Mouse (Mus musculus): Measurements from ENCODE around the gene Abcb8.
A peak's percentile ranks its signal among the peaks of the same experiment; 100 is the strongest.

The Abcb8 gene

DNA sequence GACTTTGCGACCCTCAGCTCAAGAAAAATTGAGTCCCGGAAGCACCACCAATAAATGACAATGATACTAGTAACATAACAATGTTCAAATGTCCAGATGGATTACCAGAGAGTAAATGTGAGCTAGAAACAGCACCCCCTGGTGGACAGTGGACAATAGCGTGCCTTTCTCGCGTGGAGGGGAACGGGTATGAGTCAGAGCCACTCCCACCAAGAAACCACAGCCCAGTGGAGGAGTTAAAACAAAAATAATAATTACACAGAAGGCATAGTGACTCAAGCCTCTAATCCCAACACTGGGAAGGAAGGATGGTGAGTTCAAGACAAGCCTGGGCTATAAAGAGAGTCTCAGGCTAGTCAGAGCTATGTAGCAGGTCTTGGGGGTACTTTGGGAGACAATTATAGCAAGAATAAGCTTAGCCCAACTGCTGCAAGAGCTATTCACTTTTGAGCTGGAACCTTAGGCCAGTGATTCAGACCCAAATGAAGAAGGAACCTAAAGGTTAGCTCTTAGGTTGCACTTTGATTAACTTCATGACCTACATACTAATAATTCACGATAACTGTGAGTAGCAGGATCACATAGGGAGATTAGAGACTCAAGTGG is at the start of gene Abcb8:
Abcb8 (plus strand) TSS at position 272 of the 606 bp plus-strand sequence.
- DNase-seq (ENCODE audit: low read depth): peak; percentile 97

DNA sequence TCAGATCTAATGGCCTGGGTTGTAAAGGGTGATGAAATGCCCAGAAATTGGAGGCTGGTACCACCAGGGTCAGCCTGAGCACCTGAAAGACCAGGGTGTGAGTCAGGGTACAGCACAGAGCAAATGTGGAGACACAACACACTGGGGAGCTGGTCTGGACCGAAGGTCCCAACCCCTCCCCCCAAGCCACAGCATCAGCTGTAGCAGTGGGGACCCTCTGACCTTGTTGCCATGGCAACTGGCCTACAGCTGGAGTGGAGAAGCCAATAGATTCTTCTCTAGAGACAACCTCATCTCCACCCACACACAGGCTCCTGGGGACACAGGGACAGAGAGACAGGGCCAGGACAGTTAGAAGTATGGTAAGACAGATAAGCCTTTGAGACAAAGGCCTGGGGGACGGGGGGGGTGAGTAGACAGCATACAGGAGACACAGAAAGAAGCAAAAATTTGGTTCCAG is 49.5 kb upstream of the Abcb8 start:
- no peak for DNase-seq (ENCODE audit: low read depth)

DNA sequence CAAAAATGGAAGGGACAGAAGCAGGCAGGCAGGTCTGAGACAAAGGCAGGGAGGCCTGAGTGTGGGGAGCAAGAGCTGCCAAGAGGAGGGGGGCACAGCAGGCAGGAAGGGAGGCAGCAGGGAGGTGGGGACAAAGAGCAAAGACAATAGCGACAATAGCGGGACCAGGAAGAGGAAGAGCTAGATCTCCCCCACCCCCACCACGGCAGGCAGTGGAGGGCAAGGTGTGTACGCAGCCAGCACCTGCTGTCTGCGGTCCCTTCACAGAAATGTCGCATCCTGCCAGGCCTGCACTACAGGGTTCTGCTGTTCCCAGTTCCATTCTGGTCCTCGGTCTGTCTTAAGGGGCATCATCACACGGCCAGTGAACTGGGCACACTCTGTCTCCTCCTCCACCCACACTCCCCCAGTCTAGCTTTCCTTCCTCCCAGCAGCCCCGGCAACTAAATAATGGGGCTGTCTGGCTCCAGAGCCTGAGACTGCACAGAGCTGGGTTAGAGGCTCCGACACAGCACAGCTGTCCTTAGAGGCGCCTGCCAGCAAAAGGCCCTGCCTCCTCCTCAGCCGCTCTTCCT is 48.9 kb upstream of the Abcb8 start:
- no peak for DNase-seq (ENCODE audit: low read depth)

DNA sequence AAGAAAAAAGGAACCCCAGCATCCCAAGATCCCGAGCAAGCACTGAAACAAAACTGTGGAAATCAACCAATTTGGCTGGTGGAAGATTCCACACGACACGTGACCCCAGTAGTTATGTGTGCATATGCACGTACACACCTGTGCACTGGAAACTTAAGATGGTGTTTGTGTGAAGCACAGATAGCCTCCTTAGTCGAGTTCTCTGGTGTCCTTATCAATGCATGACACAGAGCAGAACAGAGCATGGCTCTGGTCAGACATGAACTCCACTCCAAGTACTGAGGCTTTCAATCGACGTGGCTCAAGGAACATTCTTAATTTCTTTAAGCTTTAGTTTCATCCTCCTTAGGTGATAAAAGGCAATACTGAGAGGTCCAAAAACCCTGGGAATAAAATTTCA is 47.1 kb upstream of the Abcb8 start:
- no peak for DNase-seq (ENCODE audit: low read depth)

DNA sequence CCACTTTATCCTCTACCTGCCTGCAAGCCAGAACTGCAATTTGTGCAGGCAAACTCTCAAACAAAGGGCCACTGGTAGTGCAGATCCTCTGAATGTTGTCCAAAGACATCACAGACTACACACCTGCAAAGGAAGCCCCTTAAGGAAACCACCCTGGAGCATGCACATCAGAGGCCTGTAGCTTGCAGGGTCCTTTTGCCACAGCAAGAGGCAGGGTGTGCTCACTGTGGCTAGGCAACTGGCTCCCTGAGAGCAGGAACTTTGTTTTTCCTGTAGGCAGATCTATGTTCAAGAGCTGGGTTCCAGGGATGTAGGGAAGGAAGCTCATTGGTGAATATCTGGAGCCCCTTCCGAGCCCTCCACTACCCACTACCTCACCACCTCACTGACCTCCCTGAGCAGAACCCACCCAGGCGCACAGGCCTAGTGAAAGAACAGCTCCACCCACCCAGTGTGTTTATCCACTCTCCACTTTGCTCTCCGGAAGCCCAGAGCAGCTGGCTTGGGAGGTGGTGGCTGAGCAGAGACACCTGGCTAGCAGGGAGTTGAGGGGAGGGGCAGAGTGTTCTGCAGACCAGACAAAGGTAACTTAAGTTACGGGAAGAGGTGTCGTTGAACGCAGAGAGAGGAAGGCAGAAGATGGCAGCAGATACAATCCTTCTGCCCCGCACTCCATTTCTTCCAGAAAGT is 46.1 kb upstream of the Abcb8 start:
- DNase-seq (ENCODE audit: low read depth): no peak

DNA sequence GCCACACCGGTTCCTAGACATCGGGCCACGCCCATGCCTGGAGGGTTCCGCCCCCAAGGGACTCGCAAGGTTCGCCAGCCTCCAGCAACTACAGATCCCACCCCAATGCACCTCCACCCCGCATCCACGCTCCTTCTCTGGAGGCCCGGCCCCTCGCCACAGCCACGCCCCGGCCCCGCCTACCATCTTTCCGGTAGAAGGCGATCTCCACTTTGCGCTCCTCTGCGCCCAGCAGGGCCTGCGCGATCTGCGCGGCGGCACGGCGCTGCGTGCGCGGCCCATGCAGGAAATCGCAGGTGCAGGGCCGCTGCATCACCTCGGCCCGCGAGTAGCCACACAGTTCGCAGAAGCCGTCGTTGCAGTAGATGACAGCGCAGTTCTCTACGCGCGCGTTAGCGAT is 45.3 kb upstream of the Abcb8 start:
- no peak for DNase-seq (ENCODE audit: low read depth)

DNA sequence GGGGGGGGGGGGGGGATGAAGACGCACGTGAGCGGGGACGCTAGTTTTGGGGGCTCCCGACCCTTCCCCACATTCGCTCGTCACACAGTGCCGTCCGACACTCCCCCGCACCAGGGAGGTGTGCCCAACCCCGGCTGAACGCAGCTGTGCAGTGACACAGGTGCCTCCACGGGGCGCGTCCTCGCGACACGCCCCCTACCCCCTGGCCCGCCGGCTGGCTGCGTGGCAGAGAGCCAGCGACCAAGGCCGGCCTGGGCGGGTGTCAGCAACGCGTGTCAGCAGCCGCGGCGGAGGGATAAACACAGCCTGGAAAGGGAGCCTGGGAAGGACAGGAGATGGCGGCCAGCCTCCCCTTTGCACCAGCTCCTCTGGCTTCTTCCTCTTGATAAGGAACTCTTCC is 44.9 kb upstream of the Abcb8 start:
- no peak for DNase-seq (ENCODE audit: low read depth)

DNA sequence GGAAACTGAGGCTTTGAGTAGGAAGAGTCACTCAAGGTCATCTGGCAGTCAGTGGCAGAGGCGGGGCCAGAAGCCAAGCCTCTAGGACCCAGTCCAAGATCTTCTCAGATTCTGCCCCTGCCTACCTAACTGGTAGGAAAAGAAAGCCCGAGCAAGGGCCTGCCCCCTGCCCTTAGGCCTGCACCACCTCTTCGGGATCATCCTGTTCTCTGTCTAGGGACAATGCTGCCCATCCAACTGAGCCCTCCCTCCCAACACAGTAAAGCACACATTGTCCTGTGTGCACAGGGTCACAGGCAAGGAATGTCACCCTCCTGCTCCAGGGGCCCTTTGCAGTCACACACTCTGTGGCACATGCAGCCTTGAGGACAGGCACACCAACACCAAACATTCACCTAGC is 43.4 kb upstream of the Abcb8 start:
- DNase-seq (ENCODE audit: low read depth): no peak

DNA sequence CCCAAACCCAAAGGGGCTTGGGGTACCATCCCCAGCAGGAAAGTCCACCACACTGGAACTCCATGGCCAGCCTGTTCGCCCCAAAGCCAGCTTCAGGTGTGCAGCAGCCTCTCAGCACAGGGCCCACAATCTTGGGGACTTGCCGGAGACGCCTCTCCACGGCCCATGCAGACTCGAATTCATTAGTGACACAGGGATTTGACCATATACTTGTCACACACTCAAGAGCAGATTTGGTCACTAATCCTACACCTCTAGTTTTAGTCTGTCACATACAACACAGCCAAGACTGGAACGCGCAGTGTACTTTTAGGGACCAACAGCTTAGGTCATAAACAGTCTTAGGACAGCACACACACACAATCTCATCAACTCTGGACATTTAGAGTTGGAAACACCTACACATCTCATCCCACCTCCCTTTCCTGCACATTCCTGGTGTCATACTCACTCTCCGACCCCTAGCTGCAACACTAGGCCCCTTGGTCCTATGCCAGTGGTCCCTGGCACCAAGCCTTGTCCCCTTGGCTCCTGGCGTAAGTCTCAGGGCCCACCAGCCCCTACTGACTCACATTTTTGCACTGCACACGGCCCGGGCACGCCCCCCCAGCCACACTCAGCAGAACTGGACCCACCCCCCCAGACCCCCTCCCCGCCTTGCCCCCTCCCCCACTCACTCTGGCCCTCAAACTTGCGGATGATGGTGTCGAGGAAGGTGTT is 42.8 kb upstream of the Abcb8 start:
- no peak for DNase-seq (ENCODE audit: low read depth)

DNA sequence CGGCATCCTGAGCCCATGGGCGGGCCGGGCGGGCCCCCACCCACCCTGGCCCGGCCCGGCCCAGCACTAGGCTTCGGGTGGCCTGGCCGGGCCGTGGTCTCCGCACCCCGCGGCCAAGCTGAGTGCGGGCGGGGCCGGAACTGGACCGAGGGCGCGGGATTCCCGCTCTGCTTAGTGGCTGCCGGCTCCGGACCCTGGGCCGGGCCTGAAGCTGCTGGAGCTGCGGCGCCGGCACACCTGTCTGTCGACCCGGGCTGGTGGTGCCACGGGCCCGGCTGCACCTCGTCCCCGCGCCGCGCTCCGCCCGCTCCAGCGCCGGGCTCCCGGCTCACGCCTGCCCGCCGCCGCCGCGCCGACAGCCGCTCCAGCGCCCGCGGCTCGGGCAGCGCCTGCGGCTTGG is 42.2 kb upstream of the Abcb8 start, which contains the start of gene Kcnh2:
Kcnh2 (minus strand) TSS at position 327 of the 400 bp plus-strand sequence.
- DNase-seq (ENCODE audit: low read depth): no peak

DNA sequence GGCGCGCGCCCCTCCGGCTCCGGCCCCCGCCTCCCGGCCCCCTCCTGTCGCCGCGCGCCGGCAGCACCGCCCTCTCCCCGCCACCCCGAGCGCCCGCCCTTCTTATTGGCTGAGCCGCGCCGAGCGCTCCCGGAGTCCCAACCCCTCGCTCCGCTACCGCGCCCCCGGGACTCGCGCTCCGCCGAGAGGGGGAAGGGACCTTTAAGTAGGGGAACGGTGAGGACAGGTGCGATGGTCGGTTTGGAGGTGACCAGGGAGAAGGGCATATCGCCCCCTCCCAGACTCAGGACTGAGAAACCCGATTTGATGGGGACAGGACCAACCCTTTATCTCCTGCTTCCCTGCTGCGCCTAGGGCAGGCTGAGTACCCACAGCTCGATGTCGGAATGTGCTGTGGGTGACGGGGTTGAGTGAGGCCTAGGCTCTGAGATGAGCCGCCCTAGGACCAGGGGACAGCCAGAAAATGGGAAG is 41.7 kb upstream of the Abcb8 start:
- DNase-seq (ENCODE audit: low read depth): peak; percentile 55

DNA sequence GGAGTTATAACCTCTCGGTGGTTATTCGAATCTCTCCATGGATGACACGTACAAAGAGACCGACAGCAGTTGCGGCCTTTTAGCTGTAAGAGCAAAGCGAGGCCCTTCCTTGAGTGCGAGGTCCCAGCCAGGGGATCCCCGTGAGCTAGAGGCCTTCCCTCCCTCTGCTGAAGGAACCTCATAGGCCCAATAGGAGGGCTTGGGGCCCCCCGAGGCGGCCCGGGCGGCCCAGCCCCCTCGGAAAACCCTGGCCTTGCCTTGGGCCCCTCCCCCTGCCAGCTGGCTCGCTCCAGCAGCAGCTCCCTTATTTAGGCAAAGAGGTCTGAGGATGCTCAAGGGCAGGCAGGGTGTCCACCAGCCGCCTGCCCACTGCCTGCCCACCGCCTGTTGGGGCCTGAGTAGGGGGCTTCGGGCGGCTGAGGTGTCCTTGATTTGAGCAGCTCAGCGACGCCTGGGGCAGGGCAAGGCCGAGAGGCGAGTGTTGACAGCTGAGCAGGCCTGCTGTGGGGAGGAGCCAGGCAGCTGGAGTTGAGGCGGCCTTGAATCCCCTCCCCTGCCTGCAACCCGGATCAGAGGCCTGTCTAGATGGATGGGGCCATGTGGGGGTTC is 41.1 kb upstream of the Abcb8 start:
- DNase-seq (ENCODE audit: low read depth): peak; percentile 72

DNA sequence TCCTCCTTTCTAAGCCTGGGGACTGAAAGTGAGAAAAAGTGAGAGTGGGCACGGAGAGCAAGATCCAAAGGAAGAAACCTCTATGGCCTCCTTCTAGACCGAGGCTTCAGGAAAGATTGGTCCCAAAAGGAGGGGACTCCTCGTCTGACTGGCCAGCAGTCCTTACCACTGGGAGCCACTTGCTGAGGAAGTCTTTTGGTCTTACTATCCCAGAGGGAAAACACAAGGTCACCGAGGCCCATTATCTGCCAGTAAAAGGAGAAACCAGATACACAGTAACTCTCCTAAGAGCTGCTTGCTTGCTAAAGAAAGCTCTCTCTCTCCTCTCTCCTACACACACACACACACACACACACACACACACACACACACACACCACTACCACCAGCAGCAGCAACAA is 40.1 kb upstream of the Abcb8 start:
- no peak for DNase-seq (ENCODE audit: low read depth)

DNA sequence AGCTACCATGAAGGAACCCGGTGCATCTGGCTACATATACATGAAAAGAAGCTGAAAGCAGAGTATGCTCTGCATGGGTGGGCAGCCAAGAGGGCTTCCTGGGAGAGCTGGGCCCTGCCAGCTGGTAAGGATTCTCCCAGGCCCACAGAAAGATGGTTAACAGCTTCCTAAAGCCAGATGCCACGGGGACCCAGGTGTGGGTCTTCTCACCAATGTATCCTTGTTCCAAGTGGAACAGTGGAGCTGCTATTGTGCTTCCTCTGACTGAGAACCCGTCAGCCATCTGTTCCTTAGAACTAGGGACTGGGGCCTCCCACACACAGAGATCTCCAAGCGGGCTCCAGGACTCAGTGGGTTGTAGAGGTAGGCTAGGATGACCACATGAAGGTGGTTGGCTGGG is 36.7 kb upstream of the Abcb8 start:
- DNase-seq (ENCODE audit: low read depth): no peak

DNA sequence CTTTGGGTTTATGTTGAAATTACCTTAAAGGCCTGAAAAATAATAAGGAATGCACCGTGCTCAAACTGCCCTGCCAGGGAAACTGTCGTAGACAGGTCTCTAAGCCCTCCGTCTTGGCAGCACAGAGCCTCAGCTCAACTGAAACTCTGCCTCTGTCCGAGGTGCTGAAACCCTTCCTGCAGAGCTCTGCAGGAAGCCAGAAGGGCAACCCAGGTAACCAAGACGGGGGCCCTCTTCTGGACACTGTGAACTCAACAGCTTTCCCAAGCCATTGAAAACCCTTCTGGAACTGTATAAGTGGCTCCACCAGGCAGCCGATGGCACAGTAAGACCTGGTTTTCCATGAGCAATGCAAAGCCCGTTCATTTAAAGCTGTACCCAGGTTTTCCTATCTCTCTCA is 36.0 kb upstream of the Abcb8 start:
- peak; percentile 97 for DNase-seq (ENCODE audit: low read depth)

DNA sequence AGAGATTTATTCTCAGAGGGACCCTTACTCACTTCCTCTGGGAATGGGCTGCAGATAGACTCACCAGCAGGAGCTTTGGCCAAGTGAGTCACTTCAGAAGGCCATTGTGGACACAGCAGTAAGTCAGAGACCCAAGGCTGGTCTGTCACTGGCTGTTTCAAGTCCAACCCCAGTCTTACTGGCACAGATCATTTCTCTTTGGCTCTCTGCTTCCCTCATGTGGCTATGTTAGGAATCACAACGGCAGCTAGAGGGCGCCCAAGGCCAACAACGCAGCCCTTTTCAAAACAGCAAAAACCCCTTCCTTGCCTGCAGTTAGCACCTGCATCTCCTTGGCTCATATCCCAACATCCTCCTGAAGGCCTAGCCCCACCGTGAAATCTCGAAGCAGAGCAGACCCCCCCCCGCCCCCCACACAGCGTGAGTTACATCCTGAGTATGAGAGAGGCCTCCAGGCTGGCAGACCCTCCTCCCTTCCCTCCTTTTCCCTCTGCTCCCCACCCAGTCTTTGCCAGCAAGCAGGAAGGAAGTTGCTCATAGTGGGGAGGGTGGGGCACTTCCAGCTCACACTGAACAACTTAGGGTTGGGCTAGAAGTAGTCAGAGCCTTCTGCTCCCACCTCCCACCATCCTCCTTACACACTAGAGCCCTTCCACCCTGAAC is 32.5 kb upstream of the Abcb8 start:
- peak; percentile 94 for DNase-seq (ENCODE audit: low read depth)

DNA sequence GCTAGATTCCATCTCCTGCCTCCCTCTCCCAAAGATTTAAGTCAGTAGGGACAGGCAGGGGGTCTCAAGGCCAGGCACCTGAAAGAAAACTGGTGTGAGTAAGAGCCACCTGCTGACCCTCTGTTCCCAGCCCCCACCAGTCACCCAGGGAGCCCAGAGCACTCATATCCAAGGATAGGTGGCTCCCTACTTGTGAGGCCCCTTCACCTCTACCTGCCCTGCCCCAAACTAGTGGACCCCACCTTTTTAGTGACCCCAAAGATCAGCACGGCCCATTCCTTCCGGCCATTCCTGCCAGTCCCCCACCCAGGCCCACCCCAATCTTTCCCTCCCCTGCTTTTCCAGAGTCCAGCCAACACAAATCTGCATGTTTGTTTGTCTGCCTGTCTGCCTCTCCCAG is 30.0 kb upstream of the Abcb8 start:
- DNase-seq (ENCODE audit: low read depth): no peak

DNA sequence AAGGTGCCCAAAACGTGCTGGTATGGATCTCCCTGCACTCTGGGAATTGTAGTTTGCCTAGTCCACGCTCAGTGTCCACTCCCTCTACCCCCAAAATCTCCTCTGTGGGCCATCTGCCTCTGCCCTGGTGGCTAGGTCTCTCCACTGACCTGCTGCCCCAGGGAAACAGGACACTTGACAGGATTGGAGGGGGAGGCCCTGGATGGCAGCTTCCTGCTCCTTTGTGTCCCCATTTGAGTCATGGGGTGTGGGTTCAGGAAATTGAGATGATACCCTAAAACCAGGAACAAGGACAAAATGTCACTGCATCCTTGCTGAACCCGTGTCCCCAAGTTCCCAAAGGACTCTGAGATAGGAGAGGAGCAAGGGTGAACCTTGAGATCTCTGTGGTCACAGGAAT is 29.4 kb upstream of the Abcb8 start:
- DNase-seq (ENCODE audit: low read depth): no peak

DNA sequence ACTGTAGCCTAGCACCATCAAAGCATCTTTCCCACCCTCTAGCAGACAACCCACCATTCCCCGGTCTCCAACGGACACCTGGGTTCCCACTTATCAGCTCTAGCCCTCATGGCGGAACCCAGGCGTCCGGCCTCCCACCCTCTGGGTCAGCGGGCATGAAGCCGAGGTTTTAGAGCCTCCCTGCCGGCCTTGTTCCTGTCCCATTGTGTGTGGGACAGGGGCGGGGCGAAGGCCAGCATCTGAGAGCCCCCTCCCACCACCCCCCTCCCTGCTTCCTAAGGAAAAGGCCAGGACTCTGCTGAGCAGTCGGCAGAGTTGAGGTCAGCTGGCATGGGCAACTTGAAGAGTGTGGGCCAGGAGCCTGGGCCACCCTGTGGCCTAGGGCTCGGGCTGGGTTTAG is 29.0 kb upstream of the Abcb8 start, which contains the start of gene Nos3:
Nos3 (plus strand) TSS at position 303 of the 400 bp plus-strand sequence.
- DNase-seq (ENCODE audit: low read depth): no peak

DNA sequence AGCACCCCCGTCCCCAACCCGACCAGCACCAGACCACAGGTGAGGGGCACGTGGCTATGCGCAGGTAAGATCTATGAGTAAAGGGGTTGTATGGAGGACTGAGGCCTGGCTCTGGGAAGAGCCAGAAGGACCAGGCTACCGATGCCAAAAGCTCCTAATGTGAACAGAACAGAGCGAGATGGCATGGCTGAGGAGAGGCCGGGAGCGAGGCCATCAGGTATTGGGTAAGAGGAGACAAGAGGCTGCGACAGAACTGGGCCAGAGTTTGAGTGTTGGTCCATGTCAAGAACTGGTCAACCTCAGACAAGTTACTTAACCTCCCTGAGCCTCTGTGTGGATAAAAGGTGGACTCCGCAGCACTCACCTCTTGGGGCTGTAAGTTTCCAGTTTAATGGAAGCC is 28.5 kb upstream of the Abcb8 start:
- DNase-seq (ENCODE audit: low read depth): no peak

DNA sequence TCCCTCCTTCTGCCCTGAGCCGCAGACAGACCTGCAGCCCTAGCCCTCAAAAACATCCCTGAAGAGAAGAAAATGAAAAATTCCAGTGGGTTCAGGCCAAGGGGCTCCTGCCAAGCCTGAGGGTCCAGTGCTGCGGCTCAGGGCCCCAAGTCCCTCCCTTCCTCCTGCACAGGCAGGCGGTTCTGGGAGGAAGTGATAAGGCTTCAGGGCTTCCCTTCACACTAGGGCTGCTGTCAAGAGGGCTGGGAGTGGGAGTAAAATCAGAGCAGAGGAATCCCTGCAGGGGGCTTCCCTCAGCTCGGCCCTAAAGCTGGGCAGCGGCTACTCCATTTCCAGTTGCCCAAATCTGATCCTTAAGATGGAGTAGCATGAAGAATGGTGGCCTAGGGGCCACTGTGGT is 27.9 kb upstream of the Abcb8 start:
- DNase-seq (ENCODE audit: low read depth): no peak

DNA sequence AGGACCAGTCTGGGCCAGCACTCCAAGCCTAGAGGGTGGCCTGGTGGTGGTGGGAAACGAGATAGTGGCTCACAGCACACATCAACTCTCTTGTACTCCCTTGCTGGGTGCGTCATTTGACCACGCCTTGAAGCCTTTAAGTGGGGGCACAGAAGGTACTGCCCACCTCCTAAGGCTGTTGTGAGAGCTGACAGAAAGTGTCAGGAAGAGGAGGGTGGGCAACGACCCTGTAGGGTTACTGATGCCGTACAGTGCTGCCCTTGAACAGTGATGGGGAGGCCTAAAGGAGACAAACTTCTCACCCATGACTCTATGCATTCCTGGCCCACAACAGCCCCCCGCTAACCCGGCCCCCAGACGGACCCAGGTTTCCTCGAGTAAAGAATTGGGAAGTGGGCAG is 27.0 kb upstream of the Abcb8 start:
- DNase-seq (ENCODE audit: low read depth): no peak
